Mouse (Mus musculus) G1E (cell line): Measurements from ENCODE around the gene Clic1.

ENCODE experiments used
- CTCF ChIP-seq: IDR thresholded peaks from 2 replicates; pipeline ENCODE4 v1.5.1; 2012; ENCODE audit warnings: low read depth, low read length, inconsistent platforms, mixed read lengths
- GATA2 ChIP-seq: IDR thresholded peaks from 2 replicates; pipeline ENCODE4 v1.6.1; 2012; ENCODE audit warnings: low read depth, low read length, inconsistent platforms, borderline replicate concordance

DNA sequence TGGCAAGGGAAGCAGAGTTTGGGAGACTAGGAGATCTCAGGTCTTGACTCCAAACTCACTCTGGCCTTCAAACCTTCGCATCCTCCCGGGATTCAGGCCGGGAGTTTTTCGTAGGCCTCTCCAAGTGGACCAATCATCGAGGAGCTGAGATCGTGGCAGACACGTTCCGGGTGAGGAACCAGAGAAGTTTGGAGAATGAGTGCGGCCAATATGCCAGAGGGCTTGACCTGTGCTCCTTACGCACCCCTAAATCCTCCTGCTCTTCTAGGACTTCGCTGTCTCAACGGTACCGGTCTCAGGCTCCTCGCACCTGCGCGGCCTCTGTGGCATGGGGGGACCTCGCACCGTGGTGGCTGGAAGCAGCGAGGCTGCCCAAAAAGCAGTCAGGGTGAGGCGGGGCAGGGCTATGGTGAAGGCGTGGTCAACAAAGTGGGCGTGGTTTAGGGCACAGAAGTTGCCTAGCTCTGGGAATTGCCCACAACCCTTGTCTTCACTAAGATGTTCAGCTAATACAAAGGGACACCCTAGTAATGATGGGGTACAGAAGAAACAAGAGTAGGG lies 11.1 kb downstream of the Clic1 start:
- no peak for TF ChIP-seq CTCF
- no peak for TF ChIP-seq GATA2
